Mouse (Mus musculus): ENCODE measurements around the gene Gm4881.
A peak's percentile ranks its signal among the peaks of the same experiment; 100 is the strongest.

GRCm38 (mm10) chr7:24974893-24975595 lies 30.8 kb upstream of the Gm4881 start:
- peak; percentile 89 for TF ChIP-seq CTCF (conservative IDR thresholded peaks at IDR 0.05; ENCODE audit: low read length)
- TF ChIP-seq POU5F1 (IDR thresholded peaks at IDR 0.05; ENCODE audit: borderline replicate concordance, low read length) = no peak

Data from E14TG2a.4 (cell line).